Mouse (Mus musculus): ENCODE measurements around the gene Mroh2a.

- TF ChIP-seq CTCF (IDR thresholded peaks at IDR 0.05; ENCODE audit: control insufficient read depth, insufficient read depth, low read length), result no peak
- no peak for TF ChIP-seq POLR2A (IDR thresholded peaks at IDR 0.05; ENCODE audit: borderline replicate concordance, control insufficient read depth, low read depth, low read length)
Measured at GRCm38 (mm10) chr1:88248658-88249057, 21.9 kb downstream of the Mroh2a start.
